Mouse (Mus musculus): ENCODE results near the gene Filip1.

Gene Filip1

DNA sequence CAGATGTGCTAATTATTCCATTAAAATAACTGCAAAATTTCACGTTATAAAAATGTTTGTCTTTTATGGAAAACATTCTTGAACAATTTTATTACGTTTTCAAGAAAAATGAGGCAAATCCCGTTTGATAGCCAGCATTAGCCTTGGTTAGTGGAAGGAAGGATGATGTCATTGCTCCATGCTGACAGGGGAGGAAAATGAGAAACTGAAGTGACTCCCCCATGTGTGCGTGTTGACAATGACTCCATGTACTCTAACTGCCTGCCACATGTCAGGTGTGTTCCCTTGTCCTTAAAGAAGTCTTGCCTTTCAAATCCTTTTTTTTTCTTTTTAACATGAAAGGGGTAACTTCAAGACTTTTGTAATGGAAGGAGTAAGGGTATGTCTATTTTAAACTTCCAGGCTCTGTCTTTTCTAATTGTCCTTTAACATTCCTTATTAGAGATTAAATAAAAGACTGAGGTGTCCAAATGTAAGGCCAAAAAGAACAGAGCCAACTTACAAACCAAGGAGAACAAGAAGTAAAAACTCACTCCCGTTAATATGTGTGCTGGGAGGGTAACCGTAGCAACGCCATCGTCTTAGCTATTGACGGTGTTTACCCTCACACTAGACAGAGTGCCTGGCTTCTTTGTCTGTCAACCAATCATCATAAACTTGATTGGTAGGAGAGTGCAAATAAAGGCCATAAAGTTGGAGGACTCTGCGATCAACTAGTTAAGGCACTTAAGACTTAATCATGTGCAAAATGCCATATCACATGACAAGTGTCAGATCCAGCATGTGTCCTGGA is 94.1 kb downstream of the Filip1 start:
- DNase-seq (ENCODE audit: extremely low read depth, insufficient read length, low spot score) = no peak

DNA sequence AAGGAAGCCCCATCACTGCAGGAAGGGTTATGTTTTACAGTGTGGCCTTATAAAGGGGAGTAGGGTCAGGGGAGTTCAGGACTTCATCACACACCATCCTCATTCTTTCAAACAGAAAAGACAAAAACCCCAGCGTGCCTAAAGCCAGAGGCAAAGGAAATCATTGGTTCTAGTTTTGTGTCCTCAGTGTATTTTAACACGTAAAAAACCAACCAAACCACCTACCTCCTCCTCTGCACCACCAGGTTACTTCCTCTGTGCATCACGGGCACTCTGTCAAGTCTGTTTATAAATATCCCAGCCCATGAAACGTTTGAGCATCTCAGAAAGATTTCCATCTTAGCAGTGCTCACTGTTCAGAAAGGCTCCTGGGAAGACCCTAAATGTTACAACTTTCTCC is 98.4 kb downstream of the Filip1 start:
- no peak for DNase-seq (ENCODE audit: extremely low read depth, insufficient read length, low spot score)

DNA sequence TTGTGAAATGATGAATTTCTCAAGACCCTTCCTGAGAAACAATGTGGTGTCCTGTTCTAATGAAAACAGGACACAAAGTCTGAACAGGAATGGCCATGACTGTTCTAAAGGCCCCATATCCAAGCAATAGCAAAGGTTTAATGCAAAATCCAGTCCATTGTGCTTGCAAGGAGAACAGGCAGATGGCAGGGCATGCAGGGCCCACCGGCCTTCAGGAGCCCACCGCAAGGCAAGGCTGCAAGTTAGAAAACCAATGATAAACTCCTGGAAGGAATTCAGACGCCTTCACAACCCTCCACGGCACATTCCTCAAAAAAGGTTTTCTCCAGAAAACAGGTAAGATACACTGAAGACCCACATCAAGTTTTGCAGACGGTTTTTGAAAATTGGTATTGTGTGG is 99.7 kb downstream of the Filip1 start:
- no peak for DNase-seq (ENCODE audit: extremely low read depth, insufficient read length, low spot score)

DNA sequence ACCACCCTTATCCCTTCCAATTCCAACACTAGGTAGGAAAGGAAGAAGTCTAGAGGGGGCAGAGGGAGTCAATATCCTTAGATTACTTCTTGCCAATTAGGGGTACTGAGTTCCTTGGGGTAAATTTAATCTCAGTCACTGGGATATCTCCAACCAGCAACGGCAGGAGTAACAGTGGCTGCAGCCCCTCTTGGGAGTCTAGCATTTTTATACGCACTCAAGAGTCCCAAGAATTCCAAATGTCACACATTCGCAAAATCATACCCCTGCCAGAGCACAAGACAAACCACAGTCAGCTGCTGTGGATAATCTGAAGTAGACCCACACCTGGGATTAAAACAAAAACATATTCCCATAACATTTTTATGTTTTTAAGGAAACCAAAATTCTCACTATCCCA is 102.5 kb downstream of the Filip1 start:
- no peak for DNase-seq (ENCODE audit: extremely low read depth, insufficient read length, low spot score)

DNA sequence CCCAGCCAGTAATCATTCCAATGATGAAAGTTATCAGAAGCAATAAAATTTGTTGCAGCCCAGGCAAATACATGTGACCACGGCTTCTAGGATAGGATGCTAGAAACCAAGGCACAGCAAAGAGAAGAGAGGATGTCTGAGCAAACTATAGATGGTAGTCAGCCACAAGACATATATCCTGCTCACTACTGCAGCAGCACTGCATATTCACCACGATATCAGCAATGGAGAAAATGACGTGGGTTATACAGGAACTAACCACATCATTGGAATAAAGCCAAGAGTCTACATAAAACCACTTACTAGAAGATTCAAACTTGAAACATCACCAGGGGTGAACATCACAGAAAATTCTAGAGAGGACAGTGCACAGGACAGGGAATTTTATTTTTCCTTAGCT is 113.8 kb downstream of the Filip1 start:
- DNase-seq (ENCODE audit: extremely low read depth, insufficient read length, low spot score) = no peak

DNA sequence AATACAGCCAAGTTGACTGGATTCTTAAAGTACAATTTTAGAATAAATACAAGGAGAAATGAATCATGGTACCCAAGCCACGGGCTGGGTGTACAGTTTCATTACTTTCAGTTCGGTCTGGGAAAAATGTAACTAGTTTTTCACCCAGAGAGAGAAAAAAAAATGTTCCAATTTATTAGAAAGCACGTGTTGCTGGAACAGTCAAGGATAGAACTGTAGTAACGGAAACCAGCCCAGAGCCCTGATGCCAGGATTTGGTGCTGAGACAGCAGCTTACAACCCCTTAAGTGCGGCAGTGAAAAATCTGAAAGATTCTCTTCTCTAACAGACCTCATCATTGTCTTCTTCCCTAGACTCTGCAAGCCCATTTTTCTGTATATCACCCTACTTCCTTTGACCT is 118.0 kb downstream of the Filip1 start:
- no peak for DNase-seq (ENCODE audit: extremely low read depth, insufficient read length, low spot score)

DNA sequence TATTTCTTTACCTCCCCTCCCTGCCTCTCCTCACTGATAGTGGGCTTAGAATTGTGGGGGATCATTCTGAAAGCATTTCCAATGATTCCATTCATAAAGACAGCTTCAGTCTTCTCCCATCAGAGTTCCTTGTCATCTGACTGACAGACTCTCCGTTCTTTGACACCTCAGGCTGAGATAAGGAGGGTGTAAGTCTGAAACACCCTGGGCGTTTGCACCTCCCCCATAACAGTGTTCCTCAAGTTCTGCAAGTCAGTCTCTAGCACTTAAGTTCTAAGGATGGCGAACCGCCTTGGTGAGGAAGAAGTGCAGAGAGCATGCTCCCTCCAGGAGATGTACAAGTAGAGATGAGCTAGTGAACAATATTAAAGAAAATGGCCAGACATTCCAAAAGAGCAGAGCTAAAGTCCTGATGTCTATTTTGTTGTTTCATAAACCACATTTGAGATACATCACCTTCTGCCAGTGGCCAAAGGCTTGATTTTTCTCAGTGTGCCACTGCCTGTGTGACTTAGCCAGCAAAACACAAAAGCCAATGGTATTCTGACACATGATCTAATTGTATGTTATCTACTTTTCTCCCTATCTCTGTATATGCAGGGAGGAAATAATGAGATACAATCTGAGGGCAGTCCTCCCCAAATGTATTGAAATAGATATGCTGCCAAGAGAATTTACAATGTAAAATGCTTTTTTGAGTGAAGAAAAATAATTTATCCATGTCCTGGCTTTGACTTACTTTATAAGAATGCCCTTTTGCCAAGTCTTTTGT is 118.6 kb downstream of the Filip1 start:
- DNase-seq (ENCODE audit: extremely low read depth, insufficient read length, low spot score) = no peak

DNA sequence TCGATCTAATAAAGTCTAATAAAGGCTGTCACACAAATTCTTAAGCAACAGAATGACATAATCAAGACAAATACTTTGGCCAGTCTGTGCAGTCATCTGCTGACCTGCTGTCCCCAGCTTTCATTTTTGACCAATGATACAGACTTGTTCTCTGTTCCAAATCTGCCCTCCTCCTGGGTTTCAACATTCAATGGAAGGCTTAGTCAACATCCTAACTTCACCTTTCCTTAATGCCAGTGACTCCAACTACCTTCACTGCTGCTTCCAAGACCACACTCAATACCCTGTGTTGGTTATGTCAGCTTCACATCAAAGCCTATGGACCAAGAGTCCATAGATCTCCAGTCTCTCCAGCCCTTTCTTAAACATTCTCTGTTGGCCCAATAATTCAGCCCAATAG is 120.5 kb downstream of the Filip1 start:
- DNase-seq (ENCODE audit: extremely low read depth, insufficient read length, low spot score) = no peak

DNA sequence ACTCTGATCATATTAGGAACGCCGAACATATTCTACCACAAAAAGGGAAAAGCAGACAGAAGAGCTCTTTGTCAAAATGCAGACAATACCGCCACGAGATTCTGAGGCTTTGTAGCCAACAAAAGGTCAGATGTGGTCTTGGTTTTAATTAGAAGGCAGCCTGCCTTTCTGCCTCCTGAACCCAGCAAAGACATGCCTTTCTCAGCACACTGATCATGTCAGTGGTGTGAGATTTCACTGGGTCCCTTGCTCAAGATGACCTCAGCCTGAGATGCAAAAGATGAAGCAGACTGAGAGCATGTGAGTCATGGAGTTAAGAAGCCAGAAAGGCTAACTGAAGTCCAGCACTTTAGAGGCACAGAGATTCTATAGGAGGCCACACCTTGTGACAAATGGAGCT is 122.2 kb downstream of the Filip1 start:
- no peak for DNase-seq (ENCODE audit: extremely low read depth, insufficient read length, low spot score)

DNA sequence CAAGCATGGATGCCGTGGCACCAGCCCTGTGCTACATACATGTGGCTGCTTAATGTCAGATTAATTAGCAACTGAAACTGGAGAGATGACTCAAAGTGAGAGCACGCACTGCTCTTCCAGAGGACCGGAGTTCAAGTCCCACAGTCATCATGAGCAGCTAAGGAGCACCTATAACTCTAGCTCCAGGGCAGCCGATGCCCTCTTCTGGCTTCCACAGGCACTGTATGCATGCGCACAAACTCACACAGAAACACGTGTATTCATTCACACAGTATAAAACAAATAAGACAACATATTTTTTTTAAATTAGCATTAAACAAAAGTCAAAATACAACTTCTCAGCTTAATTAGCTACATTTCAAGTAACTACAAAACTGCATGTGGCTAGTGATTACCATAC is 123.5 kb downstream of the Filip1 start:
- no peak for DNase-seq (ENCODE audit: extremely low read depth, insufficient read length, low spot score)

DNA sequence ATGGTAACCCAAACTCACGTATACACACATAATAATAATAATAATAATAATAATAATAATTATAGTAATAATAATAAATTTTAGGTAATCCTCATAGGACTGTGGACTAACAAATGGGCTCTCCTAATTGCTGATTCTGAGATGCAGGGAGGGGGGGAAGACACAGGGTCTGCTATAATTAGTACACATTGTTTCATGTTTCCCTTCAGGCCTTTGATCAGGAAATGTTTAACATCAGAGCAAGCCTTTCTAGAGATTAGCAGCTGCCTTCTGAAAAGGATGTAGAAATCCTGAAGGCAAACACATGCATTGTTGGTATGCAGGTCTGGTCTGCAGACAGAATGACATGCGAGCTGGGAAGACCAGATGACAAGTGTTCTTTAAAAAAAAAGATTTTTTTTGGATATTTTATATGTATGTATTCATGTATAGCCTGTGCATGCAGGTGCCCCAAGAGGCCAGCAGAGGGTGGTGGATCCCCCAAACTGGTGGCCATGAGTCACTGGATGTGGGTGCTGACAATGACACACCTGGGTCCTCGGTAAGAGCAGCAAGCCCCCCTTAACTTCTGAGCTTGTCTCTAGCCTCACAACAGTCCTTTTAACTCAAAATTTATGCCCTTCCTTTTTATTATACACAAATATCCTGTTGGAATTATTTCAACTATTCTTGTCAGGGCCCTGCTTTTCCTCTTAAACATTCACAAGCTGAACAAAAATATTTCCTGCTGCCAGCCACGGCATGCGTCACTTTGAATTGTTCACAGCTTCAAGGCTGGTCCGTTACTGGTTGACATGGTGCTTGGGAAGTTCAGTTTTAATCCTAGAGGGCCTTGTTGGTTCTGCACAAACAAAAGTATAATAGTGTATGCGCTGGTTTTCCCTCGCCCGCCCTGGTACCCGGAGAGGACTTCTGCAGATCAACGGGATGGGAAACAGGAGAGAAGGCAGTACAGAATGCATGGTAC is 127.1 kb downstream of the Filip1 start:
- DNase-seq (ENCODE audit: extremely low read depth, insufficient read length, low spot score) = no peak

DNA sequence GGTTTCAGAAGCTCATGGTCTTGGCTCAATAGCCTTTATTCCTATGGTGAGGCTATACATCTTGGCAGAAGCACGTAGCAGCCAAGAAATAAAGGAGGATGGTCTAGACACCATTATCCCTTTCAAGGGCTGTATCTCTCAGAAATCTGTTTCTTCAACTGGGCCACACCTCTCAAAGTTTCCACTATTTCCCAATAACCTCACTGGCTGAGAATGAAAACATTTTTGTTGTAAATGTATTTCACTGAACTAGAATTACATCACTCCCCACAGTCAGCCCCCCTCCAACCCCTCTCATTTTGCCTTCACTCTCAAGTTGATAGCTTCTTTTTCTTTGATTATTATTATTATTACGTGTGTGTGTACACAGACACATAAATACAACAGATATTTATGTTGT is 129.5 kb downstream of the Filip1 start:
- no peak for DNase-seq (ENCODE audit: extremely low read depth, insufficient read length, low spot score)

DNA sequence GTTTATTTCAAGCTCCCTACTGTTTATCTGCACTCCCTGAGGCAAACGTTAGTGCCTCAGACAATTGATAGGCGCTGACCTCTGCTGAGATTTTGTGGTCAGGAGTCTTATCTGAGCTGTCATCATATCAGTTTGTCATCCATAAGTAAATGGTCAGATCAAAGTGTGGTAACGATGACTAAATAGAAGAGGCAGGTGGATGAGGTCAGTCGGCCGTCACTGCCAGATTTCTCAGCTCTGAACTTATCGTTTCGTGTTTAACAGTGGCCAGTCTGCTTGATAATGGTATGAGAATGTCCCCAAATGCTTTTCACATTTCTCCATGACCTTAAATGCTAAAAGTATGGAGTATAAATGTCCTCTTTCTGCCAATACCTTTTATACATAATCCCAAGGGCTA is 132.6 kb downstream of the Filip1 start:
- DNase-seq (ENCODE audit: extremely low read depth, insufficient read length, low spot score) = no peak

DNA sequence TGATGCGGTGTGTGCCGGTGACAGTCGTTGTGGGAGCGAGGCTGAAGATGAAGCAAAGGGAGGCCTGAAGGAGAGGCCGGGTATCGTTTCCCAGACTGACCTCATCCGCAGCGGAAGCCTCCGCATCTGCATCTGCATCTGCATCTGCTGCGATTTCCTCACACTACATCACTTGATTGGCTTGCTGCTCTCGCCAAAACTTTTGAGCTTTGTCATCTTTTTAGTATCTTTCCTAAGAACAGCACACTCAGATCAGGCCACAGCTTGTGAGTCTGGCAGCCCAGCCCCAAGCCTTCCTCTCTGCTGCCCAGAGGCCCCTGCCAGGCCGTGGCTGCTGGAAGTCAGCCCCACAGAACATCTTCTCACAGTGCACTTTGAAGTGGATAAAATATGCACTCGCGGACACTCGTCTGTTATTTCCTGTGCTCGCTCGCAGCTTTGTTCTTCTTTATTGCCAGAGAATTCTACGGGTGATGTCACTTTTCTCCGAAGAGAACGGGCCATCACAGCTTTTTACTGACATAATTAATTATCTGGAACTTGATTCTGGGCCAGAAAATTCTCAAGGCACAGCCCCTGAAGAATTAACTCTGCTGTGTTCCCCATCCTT is 137.0 kb downstream of the Filip1 start:
- DNase-seq (ENCODE audit: extremely low read depth, insufficient read length, low spot score) = no peak

DNA sequence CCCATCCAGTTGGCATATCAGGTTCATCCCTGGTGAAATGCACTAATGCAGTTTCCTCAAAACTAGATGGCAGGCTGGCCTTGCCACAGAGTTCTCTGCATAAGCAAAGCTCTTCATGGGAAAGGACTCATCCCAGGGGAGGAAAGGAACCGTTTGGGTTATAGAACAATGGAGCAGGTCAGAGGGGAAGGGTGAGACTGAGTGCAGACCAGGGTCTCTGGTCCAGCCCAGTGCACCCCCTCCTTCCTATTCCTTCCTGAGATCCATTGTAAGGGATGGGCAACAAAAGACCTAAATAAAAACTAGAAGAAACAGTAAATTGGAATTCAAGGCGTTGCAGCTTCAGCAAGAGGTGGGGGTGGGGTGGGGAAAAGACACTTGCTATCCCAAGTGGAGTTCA is 140.1 kb downstream of the Filip1 start:
- no peak for DNase-seq (ENCODE audit: extremely low read depth, insufficient read length, low spot score)

DNA sequence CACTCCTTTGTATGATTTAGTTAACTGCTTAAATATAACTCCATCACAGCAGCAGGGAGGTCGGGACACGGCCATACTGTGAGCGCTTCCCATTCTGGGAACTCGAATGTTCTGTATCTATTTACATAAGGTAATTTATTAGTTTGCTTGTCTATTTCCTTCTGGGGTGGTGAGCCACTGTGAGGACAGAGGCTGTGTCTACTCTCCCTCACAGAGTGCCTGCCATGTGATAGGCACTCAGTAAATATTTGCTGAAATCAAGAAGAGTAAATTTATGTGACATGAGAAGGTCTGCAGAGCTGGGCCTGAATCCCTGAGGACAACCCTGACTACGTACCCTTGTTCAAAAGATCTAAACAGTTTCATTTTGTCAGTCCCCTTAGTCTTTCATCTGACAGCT is 143.1 kb downstream of the Filip1 start:
- no peak for DNase-seq (ENCODE audit: extremely low read depth, insufficient read length, low spot score)

DNA sequence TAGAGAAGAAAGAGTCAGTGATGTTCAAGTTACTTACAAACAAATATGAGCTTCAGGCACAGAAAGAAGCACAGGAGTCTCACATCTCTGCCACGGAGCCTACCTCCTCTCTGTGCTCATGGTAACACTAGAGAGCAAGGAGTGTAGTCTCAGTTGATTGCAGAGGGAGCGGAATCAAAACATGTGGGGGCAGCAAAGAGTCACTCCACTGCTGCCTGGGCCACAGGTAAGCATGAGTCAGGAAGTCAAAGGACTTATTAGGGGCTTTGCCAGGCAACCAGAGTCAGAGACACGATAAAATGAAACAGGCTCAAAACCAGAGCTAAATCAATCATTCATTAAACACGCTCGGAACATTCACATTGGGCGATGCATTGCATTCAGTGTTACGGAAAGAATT is 146.7 kb downstream of the Filip1 start:
- DNase-seq (ENCODE audit: extremely low read depth, insufficient read length, low spot score) = no peak

DNA sequence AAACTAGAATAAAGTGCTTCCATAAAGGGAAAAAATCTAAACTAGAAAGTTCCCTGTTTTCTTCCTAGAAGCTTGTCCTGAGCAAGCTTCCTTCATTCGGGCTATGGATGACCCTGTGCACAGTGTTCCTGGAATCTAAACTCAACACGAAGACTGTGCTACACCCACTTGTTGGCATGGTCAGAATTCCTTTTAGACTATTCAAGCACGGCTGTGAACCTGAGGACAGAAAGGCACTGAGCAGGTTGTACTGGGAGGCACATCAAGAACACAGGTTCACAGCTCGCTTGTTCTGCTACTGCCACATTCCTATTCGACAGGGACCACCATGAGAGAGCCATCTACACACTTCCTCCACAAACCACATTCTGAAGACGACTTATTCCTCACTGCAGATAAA is 150.1 kb downstream of the Filip1 start:
- no peak for DNase-seq (ENCODE audit: extremely low read depth, insufficient read length, low spot score)

DNA sequence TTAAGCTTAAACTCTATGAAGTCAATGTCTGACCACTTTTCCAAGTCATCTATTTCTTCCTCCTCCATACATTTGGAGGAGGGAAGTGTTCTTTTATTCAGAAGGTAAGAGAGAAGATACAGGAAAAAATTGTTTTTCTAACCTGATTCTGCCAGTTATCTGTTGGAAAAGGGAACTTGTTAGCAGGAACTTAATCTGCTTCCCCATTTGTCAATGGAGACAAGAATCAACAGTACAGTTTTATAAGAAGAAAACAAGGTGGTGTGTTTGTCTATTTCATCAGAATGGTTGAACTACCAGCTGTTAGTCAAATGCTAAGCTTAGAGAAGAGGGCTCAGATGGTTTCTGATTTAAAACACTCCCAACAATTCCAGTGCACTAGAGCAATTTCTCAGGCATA is 165.6 kb downstream of the Filip1 start:
- no peak for DNase-seq (ENCODE audit: extremely low read depth, insufficient read length, low spot score)

DNA sequence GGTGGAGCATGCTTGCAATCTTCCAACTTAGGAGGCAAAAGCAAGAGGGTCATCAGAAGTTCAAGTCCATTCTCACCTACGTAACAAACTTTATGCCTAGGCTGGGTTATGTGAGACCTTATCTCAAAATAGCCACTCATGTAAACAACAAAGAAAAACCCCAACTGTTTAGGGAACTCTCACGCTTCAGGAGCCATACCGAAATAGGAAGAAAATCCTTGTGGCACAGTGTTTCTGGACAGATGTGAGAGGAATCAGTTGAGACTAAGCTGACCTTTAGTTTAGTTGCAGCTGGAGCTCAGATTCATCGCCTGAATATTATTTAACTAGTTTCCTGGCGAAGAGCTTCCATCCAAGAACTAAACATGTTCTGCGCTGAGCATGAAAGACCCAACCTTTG is 170.0 kb downstream of the Filip1 start:
- DNase-seq (ENCODE audit: extremely low read depth, insufficient read length, low spot score) = no peak

DNA sequence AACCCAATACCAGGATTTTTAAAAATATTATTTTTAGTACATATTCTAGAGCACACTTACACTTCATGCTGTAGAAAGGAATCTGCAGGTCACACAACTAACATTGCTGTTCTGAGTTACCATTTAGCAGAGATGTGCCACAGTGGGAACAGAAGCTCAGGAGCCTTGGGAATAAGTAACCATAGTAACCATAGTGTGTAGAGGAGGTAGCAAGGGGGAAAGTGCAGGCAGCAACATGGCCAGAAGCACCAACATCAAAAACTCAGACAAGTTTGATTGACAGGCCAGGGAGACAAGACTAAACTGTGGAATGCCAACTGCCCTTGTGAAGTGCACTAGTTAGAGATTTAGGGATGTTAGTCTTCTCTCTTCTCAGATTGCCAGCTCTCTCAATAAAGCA is 170.6 kb downstream of the Filip1 start:
- DNase-seq (ENCODE audit: extremely low read depth, insufficient read length, low spot score) = no peak
